Mouse (Mus musculus): ENCODE results near the gene Enpp5. TPM values are rescaled to one million over a fixed set of nuclear protein-coding genes. Genes with fewer than 3 reads are reported as not detected.

Enpp5 gene
- polyA plus RNA-seq, 1 experiment, result 220 TPM

DNA sequence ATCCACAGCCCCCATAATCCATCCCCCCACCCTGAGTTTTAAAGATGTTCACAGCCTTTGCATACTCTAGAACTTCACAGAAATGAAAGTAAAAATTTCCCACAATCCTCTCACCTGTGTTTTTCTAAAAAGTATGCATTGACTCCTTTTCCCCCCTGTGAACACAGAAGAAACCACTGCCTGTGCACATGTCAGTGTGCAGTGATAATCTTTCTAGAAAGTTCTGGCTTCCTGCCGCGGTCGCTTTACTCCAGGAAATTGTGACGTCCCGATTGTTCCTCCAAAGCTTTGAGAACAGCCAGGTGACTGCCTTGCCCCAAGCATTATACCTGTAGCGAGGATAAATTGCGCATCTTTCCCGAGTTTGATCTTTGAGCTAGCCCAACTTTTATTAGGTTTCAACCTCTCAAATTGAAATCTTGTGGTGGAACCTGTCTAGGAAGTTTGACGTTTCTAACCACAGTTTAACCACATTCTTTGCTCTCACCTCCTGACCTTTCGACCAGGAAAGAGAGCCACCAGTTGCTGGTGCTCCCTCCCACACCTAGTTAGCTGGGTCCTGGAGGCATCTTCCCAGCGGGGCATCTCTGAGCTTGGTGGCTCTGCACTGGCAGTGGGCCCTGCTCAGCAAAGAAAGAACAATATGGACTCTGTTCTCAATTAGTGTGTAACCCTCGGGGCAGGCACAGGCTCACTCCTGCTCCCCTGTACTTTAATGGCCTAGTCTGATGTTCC, 42.9 kb downstream of the Enpp5 start:
- no peaks in the 10 kb centered on the region for H3K4me1 ChIP-seq (ENCODE audit: control insufficient read depth, insufficient read depth, low read length)
- TF ChIP-seq CTCF (IDR thresholded peaks at IDR 0.05; ENCODE audit: borderline replicate concordance, insufficient read depth, low read depth, low read length), result no peak
- no peak for DNase-seq
- H3K27ac ChIP-seq (ENCODE audit: insufficient read depth, low read length), result peak overlapping the region; percentile 55; the same call in 1 of the 2 replicates
- whole genome bisulfite sequencing, result 76% methylated on average over 12 of the region's 12 CpGs
- H3K27me3 ChIP-seq (ENCODE audit: control insufficient read depth, insufficient read depth, low read length), result no peaks in the 10 kb centered on the region
- H3K4me3 ChIP-seq (replicated peaks; ENCODE audit: insufficient read depth, low read depth, low read length), result no peak overlapping the region

- H3K27ac ChIP-seq (ENCODE audit: insufficient read depth, low read length), result no peak overlapping the region
- no peak for DNase-seq
- H3K27me3 ChIP-seq (ENCODE audit: control insufficient read depth, insufficient read depth, low read length), result no peaks in the 10 kb centered on the region; the same call in 1 of the 2 replicates
- 80% methylated on average over 13 of the region's 13 CpGs for WGBS
- H3K4me3 ChIP-seq (replicated peaks; ENCODE audit: insufficient read depth, low read depth, low read length), result no peak overlapping the region
- TF ChIP-seq CTCF (IDR thresholded peaks at IDR 0.05; ENCODE audit: borderline replicate concordance, insufficient read depth, low read depth, low read length), result no peak
- no peak for TF ChIP-seq POLR2A (IDR thresholded peaks at IDR 0.05; ENCODE audit: borderline replicate concordance, insufficient read depth, low read length)
- H3K4me1 ChIP-seq (ENCODE audit: control insufficient read depth, insufficient read depth, low read length), result no peaks in the 10 kb centered on the region
Observed at GRCm38 (mm10) chr17:44129092-44129750, 50.6 kb downstream of the Enpp5 start.

GRCm38 (mm10) chr17:44130429-44130828, 51.8 kb downstream of the Enpp5 start:
- Histone ChIP-seq H3K27me3 (ENCODE audit: control insufficient read depth, insufficient read depth, low read length) (no peaks in the 10 kb centered on the region; the same call in 1 of the 2 replicates), H3K4me1 (ENCODE audit: control insufficient read depth, insufficient read depth, low read length) (no peaks in the 10 kb centered on the region), H3K27ac (ENCODE audit: insufficient read depth, low read length) (no peak overlapping the region), H3K4me3 (replicated peaks; ENCODE audit: insufficient read depth, low read depth, low read length) (no peak overlapping the region)
- WGBS, result 12% methylated on average over 7 of the region's 7 CpGs
- peak; percentile 43 to 62 for DNase-seq
- TF ChIP-seq CTCF (IDR thresholded peaks at IDR 0.05; ENCODE audit: borderline replicate concordance, insufficient read depth, low read depth, low read length) (peak; percentile 81), POLR2A (IDR thresholded peaks at IDR 0.05; ENCODE audit: borderline replicate concordance, insufficient read depth, low read length) (no peak)

DNA sequence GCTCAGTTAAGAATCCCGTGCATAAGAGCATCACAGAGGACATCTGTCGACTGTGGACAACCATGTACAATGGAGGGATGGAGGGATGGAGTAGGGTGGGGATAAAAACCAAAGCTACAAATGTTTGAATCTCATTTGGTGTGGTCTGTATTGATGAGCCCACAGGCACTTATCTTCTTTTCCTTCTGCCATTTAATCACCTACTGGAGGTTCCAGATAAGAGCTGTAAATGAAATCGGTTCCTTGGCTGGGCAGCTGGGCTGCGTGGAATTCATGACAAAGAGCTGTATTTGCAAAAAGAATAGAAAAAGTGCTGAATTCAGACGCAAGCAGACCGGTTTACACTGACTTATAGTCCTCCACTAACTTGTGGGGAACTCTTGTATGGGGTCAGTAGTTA, 55.5 kb downstream of the Enpp5 start:
- TF ChIP-seq POLR2A (IDR thresholded peaks at IDR 0.05; ENCODE audit: borderline replicate concordance, insufficient read depth, low read length) (no peak), CTCF (IDR thresholded peaks at IDR 0.05; ENCODE audit: borderline replicate concordance, insufficient read depth, low read depth, low read length) (no peak)
- no peaks in the 10 kb centered on the region; the same call in 1 of the 2 replicates for H3K27me3 ChIP-seq (ENCODE audit: control insufficient read depth, insufficient read depth, low read length)
- WGBS, result 77% methylated on average over 6 of the region's 6 CpGs
- H3K27ac ChIP-seq (ENCODE audit: insufficient read depth, low read length), result no peak overlapping the region
- DNase-seq, result no peak
- no peaks in the 10 kb centered on the region for H3K4me1 ChIP-seq (ENCODE audit: control insufficient read depth, insufficient read depth, low read length)
- no peak overlapping the region for H3K4me3 ChIP-seq (replicated peaks; ENCODE audit: insufficient read depth, low read depth, low read length)

GRCm38 (mm10) chr17:44134545-44134944, 55.9 kb downstream of the Enpp5 start:
- no peak overlapping the region for H3K27ac ChIP-seq (ENCODE audit: insufficient read depth, low read length)
- no peak overlapping the region for H3K4me3 ChIP-seq (replicated peaks; ENCODE audit: insufficient read depth, low read depth, low read length)
- 83% methylated on average over 9 of the region's 9 CpGs for WGBS
- TF ChIP-seq CTCF (IDR thresholded peaks at IDR 0.05; ENCODE audit: borderline replicate concordance, insufficient read depth, low read depth, low read length), result no peak
- TF ChIP-seq POLR2A (IDR thresholded peaks at IDR 0.05; ENCODE audit: borderline replicate concordance, insufficient read depth, low read length), result no peak
- DNase-seq, result no peak
- no peaks in the 10 kb centered on the region; the same call in 1 of the 2 replicates for H3K27me3 ChIP-seq (ENCODE audit: control insufficient read depth, insufficient read depth, low read length)
- no peaks in the 10 kb centered on the region for H3K4me1 ChIP-seq (ENCODE audit: control insufficient read depth, insufficient read depth, low read length)

DNA sequence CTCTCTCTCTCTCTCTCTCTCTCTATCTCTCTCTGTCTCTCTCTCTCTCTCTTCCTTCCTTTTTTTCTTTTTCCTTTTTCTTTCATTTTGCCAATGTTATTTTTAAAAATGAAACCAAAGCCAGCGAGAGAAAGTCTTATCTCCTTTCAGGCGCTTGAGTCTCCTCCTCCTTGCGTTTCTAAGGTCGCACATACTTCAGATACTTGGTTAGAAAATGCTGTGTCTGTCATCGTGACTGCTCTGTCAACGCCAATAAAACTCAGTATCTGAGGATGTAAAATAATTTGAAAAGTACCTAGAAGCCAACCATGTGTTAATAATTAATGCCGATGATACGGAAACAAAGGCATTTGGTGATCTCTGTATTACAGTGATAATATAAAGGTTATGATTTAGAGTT, 57.4 kb downstream of the Enpp5 start:
- Histone ChIP-seq H3K4me3 (replicated peaks; ENCODE audit: insufficient read depth, low read depth, low read length) (no peak overlapping the region), H3K27me3 (ENCODE audit: control insufficient read depth, insufficient read depth, low read length) (no peaks in the 10 kb centered on the region; the same call in 1 of the 2 replicates), H3K27ac (ENCODE audit: insufficient read depth, low read length) (no peak overlapping the region), H3K4me1 (ENCODE audit: control insufficient read depth, insufficient read depth, low read length) (no peaks in the 10 kb centered on the region)
- DNase-seq, result no peak
- TF ChIP-seq POLR2A (IDR thresholded peaks at IDR 0.05; ENCODE audit: borderline replicate concordance, insufficient read depth, low read length) (no peak), CTCF (IDR thresholded peaks at IDR 0.05; ENCODE audit: borderline replicate concordance, insufficient read depth, low read depth, low read length) (no peak)
- WGBS, result 82% methylated on average over 8 of the region's 8 CpGs

Other genes starting within 250 kb of the Enpp5 start
- gene Enpp4, start 27.0 kb downstream of the Enpp5 start, polyA plus RNA-seq (2012; rRNA removed), result 14.4 and 18.2 TPM in 2 replicates
- gene Clic5, start 109.8 kb downstream of the Enpp5 start, polyA plus RNA-seq (2012; rRNA removed), result 2.3 and 2.7 TPM in 2 replicates